Mouse (Mus musculus): Measurements from ENCODE around the gene G0s2.

G0s2 gene

DNA sequence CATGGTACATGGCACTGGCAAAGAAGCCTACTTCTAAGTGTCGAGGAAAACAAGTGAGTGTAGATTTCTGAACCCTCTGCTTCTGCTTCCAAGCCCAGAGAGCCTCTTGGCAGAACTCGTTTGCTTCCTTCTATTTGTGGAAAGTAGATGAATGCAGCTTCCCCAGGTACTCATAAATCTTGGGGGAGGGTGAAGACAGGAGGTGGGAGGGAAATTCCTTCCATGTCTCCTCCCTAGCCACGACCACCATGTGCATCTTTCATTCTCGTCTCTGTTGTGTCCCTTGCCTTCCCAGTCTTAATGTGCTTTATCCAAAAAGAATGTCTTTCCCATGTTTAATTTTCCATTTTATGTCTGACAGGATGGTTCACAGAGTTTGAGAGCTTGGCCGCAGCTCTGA, 20.4 kb downstream of the G0s2 start:
- no peak for DNase-seq

- no peak for DNase-seq
Measured at GRCm38 (mm10) chr1:193251386-193251785, 21.6 kb downstream of the G0s2 start.

- no peak for DNase-seq
Measured at GRCm38 (mm10) chr1:193250026-193250425, 23.0 kb downstream of the G0s2 start.

GRCm38 (mm10) chr1:193244235-193244634, 28.8 kb downstream of the G0s2 start:
- no peak for DNase-seq

DNA sequence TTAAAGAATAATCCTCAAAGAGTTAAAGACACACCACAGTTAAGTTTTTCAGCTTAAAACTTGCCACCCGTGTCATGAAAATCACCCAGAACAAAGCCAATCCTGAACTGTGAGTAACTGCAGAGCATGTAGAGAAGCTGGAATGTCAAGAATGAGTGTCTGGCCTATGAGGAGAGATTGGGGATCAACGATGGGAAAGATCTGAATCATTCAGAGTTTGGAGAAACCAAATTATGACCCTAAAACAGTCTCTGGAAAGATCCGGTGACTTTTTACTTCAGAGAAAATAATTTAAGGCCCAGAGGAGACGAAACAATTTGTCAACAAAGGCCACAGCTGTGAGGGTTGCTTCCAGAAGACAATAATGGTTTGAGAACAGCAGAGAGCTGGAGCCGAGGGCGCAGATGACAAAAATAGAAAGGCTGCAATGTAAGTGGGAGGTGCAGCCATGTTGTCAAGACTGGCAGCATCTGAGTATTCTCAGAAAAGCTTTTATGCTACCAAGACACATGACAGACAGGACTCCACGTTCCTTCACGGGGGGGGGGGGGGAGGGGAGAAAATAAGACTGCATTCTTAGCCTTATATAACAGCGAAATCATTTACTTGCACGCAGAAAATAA, 29.3 kb downstream of the G0s2 start:
- no peak for DNase-seq

GRCm38 (mm10) chr1:193242863-193243262, 30.2 kb downstream of the G0s2 start:
- no peak for DNase-seq

DNA sequence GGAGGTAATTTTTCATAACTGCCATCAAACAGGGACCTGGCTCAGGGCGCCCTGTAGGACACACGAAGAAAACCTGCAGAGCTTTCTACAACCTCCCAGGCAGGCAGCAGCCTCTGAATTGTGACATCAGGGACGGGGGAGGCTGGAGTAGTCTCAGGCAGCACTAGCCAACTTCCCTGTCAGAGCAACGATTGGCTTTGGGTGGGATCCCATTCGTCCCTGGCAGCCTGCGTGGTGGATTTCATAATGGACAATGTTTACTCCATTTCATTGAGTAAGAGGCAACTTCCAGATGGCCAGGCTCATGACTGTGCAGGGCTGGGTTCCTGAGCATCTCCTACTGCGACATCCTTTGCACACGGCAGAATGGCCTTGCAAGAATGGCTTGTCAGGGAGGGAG, 30.8 kb downstream of the G0s2 start:
- peak; percentile 81 for DNase-seq

DNA sequence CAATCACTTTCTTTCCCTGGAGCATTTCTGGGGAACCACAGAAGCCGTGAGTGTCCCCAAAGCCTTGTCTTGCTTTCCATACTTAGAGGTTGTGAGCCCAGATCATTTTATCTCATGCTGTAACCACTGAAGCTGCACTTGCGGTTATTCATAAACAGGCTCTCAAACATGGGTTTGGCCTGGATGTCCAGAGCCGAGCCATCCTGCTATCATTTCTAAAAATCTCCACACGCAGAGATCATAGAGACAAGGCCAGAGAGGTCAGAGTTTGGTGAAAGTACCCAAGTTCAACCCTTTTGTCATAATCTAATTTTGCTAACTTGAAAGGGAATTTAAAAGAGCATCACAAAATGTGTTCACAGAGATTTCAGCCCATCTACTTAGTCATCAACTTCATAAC, 31.6 kb downstream of the G0s2 start:
- no peak for DNase-seq

DNA sequence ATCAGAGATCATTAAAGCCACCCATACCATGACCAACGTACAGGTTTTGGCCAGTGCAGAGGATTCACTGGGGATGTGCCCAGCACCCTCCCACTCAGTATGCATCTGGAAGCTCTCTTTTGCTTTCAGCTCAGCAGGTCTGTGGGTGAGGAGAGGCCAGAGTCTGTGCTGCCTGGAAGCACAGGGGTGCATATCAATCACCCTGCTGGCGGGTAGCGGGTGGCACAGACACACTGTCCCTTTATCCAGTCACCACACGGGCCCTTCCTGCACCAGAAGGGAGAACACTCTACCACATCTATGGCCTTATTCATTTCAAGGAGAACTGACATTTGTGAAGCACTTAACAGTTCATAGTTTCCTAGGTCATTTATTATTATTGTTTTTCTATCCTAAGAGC, 34.6 kb downstream of the G0s2 start:
- DNase-seq = no peak

GRCm38 (mm10) chr1:193234930-193235329, 38.1 kb downstream of the G0s2 start:
- DNase-seq = no peak

DNA sequence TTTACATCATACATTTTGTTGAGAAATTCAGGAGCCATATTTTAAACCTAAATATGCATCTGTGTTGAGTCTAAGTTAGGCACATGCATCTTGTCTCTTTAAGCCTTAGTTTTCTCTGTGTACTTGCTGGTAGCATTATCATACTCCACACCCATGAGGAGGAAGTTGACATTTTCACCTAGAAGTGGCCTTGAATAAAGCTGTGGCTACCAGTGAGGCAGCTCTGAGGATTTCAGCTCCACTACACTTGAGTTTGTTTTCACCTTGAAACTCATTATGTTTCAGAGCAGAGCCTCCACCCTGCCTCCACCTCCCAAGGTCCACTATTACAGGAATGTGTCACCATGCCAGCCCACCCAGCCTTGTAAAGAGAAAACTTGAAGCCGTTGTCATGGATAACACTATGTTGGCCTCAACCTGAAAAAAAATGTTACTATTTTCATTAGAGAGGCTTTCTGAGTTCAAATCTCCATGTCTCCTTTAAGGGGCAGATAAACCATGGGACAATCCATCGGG, 38.8 kb downstream of the G0s2 start:
- no peak for DNase-seq

DNA sequence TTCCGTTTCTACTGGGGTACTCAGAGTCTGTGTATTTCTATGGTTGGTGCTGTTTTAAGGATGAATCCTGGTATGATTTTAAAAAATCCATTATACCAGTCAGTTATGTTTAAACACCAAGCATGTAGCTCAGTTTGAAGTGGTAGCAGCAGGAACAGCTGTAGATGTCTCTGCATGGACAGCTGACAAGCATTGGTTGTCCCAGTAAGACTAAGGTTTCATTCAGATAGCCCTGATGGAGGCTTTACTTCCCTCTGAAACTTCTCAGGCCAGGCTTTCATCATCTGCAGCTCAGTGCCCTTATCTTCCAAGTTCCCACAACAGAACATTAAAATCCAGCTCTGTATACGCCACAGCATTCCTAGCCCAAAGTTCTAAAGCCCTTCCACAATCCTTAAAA, 40.3 kb downstream of the G0s2 start:
- no peak for DNase-seq

DNA sequence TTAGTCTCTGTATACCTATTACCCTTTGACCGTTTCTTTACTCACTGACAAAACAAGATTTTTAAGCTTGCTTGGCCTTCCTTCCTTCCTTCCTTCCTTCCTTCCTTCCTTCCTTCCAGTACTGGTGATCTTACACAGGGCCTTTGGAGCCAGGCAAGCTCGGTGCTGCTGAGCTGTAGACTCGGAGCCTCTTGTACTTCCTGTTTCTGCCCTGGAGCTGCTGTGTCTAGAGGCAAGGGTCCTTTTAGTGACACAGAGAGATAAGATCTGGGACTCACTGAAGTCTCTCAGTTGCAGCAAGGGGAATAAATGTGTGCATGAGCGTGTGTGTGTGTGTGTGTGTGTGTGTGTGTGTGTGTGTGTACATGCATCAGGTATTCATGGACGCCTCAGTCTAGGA, 42.1 kb downstream of the G0s2 start:
- DNase-seq = no peak

GRCm38 (mm10) chr1:193230531-193230930, 42.5 kb downstream of the G0s2 start:
- DNase-seq = no peak

- no peak for DNase-seq
Measured at GRCm38 (mm10) chr1:193229570-193229969, 43.4 kb downstream of the G0s2 start.

- DNase-seq = no peak
Measured at GRCm38 (mm10) chr1:193227537-193227936, 45.5 kb downstream of the G0s2 start.

GRCm38 (mm10) chr1:193226724-193227522, 46.1 kb downstream of the G0s2 start:
- DNase-seq = no peak

GRCm38 (mm10) chr1:193226114-193226513, 46.9 kb downstream of the G0s2 start:
- DNase-seq = no peak

DNA sequence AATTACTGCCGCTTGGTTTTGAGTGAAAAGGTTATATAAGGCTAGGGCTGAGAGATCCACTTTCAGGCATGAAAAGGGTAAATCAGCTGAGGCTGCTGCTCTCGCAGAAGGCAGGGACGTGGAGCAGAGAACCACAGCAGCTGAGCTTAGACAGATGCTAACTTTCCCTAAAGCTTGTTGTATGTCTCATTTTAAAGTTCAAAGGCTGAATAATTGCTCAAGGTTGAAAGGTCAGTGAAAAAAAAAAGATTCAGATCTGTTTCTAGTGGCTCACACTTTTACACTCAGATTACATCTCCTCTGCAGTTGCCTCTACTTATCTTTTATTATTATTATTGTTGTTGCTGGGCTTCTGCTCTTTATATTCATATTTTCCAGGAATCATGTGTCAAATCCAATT, 47.5 kb downstream of the G0s2 start:
- no peak for DNase-seq
